Mouse (Mus musculus): ENCODE data around the gene Klf15.

The Klf15 gene

GRCm38 (mm10) chr6:90494155-90494554, 31.8 kb downstream of the Klf15 start:
- DNase-seq (ENCODE audit: low spot score): no peak

GRCm38 (mm10) chr6:90494566-90494965, 32.2 kb downstream of the Klf15 start:
- no peak for DNase-seq (ENCODE audit: low spot score)

- no peak for DNase-seq (ENCODE audit: low spot score)
Observed at GRCm38 (mm10) chr6:90495282-90495912, 33.0 kb downstream of the Klf15 start.

GRCm38 (mm10) chr6:90496217-90496616, 33.8 kb downstream of the Klf15 start:
- DNase-seq (ENCODE audit: low spot score): no peak

GRCm38 (mm10) chr6:90499509-90499908, 37.1 kb downstream of the Klf15 start:
- no peak for DNase-seq (ENCODE audit: low spot score)

GRCm38 (mm10) chr6:90501222-90501940, 39.0 kb downstream of the Klf15 start:
- DNase-seq (ENCODE audit: low spot score): no peak

- no peak for DNase-seq (ENCODE audit: low spot score)
Observed at GRCm38 (mm10) chr6:90505906-90506305, 43.5 kb downstream of the Klf15 start.

GRCm38 (mm10) chr6:90506673-90507311, 44.4 kb downstream of the Klf15 start:
- no peak for DNase-seq (ENCODE audit: low spot score)

- no peak for DNase-seq (ENCODE audit: low spot score)
Observed at GRCm38 (mm10) chr6:90507443-90507842, 45.1 kb downstream of the Klf15 start.

GRCm38 (mm10) chr6:90508197-90508624, 45.8 kb downstream of the Klf15 start:
- DNase-seq (ENCODE audit: low spot score): no peak

- DNase-seq (ENCODE audit: low spot score): no peak
Observed at GRCm38 (mm10) chr6:90509085-90509484, 46.7 kb downstream of the Klf15 start.

- no peak for DNase-seq (ENCODE audit: low spot score)
Observed at GRCm38 (mm10) chr6:90512416-90512815, 50.0 kb downstream of the Klf15 start.

GRCm38 (mm10) chr6:90513074-90513856, 50.9 kb downstream of the Klf15 start:
- DNase-seq (ENCODE audit: low spot score): no peak

- DNase-seq (ENCODE audit: low spot score): no peak
Observed at GRCm38 (mm10) chr6:90514369-90514768, 52.0 kb downstream of the Klf15 start.

GRCm38 (mm10) chr6:90514883-90515405, 52.6 kb downstream of the Klf15 start:
- no peak for DNase-seq (ENCODE audit: low spot score)

- no peak for DNase-seq (ENCODE audit: low spot score)
Observed at GRCm38 (mm10) chr6:90518892-90519291, 56.5 kb downstream of the Klf15 start.

- DNase-seq (ENCODE audit: low spot score): no peak
Observed at GRCm38 (mm10) chr6:90519375-90519774, 57.0 kb downstream of the Klf15 start.
